Mouse (Mus musculus): ENCODE measurements around the gene Zfp932.
"Not testable (repeated sequence)": the region's sequence is repeated elsewhere in the genome, so short reads cannot be mapped to it uniquely, and the experiment has no call there.

Zfp932 gene

GRCm38 (mm10) chr5:109996026-109996937 lies at the start of gene Zfp932:
Gene Zfp932 (plus strand): TSS chr5:109996521.
- peak; percentile 76 for DNase-seq (ENCODE audit: extremely low read depth, low read depth)

- DNase-seq (ENCODE audit: extremely low read depth, low read depth) = no peak
These were observed 46.0 kb upstream of the Zfp932 start for GRCm38 (mm10) chr5:109950281-109950680.

DNA sequence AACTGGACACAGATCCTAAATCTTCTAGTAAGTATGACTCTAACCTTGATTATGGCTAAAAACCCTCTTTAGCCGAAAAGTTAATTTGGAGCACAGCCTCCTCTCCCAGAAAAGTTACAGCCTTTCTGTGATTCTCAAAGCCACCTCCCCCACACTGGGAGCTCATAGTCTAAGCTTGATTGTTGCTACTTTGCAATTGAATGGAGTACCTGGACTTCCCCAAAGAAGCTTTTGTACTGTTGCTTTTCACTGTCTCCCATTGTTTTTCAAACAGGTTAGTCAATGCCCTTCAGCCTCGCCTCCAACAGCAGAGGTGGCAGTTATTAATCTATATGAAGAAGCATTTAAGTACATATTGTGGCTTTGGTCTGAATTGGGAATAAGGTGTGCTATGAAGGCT lies 15.6 kb upstream of the Zfp932 start:
- not testable (repeated sequence) for DNase-seq (ENCODE audit: extremely low read depth, low read depth)

DNA sequence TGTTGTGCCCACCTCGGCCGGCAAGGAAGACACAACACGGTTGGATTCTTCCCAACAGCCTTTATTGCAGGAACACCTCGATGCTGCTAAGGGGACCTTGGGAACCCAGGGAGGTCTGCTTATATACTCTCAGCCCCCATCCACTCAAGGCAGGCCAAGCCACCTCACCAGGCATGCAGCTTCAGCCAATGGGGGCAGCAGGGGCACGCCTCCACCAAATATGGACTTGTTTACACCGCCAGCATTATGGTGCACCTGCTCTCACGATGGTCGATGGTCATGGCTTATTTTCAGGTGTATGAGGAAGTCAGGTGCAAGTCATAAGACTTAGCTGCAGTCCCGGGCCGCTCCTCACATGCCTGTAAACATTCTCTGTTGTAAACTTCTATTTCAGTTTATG lies 860 bp upstream of the Zfp932 start:
- DNase-seq (ENCODE audit: extremely low read depth, low read depth) = not testable (repeated sequence)

DNA sequence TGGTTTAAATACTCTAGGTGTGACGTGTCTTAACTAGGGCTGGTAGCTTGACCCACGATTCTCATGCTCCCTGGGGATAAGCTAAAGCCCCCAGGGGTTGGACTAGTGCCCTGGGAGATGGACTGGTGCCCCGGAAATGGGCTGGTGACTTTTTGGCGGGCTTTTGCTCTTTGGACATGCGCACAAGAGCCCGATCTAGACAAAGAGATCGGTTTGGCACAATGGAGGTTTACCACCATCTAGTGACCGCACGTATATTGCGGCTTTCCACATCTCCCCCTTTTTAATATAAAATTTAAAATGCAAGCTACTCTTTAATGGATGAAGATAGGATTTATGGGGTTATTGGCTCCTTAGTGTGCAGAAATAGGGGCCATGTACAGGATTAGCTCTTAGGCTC lies 19.5 kb downstream of the Zfp932 start:
- DNase-seq (ENCODE audit: extremely low read depth, low read depth) = not testable (repeated sequence)

DNA sequence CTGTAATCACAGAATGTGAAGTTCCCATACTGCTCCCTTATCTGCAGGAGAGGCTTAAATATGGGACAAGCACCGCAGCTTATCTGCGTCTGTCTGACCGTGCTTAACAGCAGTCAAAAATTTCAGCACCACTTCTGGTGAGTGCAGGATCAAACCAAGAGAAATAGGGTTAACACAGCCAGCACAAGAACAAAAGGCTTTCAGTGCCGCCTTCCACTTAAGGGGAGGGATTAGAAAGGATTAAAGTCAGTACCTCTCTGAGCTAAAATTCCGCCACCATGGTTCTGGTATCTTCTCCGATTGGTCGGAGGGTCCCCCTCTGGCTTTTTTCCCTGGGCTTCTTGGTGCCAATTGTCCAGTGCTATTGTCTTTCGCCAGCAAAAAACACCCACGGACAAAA lies 27.0 kb downstream of the Zfp932 start:
- peak; percentile 58 for DNase-seq (ENCODE audit: extremely low read depth, low read depth)

DNA sequence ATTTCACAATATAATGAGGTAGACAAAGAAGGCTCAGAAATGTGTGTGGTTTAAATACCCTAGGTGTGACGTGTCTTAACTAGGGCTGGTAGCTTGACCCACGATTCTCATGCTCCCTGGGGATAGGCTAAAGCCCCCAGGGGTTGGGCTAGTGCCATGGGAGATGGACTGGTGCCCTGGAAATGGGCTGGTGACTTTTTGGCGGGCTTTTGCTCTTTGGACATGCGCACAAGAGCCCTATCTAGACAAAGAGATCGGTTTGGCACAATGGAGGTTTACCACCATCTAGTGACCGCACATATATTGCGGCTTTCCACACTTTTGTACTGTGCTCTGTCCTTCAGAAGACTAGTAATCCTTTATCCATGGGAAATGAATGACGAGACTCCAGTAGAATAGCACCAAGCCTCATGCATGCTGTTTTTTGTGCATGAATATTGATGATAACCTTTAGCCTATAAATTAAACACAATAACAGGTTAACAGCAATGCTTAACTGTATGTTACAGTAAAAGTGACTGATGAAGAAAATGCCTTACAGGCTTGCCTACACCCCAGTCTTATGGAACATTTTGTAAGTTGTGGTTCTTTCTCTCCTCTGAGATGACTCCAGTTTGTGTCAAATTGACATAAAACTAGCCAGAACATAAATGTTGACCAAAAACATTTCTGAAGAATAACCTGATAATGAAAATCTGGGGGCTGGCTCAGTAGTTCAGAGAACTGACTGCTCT lies 27.5 kb downstream of the Zfp932 start:
- peak; percentile 44 for DNase-seq (ENCODE audit: extremely low read depth, low read depth)

- peak; percentile 90 for DNase-seq (ENCODE audit: extremely low read depth, low read depth)
These were observed 61.5 kb downstream of the Zfp932 start for GRCm38 (mm10) chr5:110057637-110058408.
